Mouse (Mus musculus): ENCODE measurements around the gene Th.

DNA sequence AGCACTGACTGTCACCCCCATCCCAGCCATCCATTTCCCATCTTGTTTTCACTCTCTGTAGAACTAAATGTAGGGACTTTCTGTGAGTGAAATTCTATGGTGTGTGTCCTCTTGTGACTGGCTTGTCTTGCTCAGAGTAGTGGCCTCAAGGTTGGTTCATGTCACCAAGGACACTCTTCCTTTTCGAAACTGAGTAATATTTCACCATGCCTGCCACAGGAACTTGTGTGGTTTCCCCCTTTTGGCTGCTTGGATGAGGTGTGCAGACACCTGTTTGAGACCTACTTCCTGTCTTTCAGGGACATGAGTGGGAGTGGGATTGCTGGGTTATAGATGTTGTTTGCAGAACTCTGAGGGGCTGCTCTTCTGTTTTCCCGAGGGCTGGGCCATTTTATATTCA is 20.8 kb downstream of the Th start:
- TF ChIP-seq GATA1 (IDR thresholded peaks at IDR 0.05; ENCODE audit: borderline replicate concordance, low read length): no peak
- no peak for TF ChIP-seq FLI1 (IDR thresholded peaks at IDR 0.05; ENCODE audit: low read length)
